Mouse (Mus musculus) limb, embryonic 12.5 days (tissue): Measurements from ENCODE around the gene Pax2. TPM values are rescaled to one million over a fixed set of nuclear protein-coding genes. Genes with fewer than 3 reads are reported as not detected.

Source experiments
- ATAC-seq: fragments of 200-750 bp; cut with Nextera tagmentation; 2 replicates; pipeline ENCODE4 v1.8.0; 2017; ENCODE audit warnings: low read depth, moderate TSS enrichment; ENCODE audit not compliant: insufficient number of reproducible peaks, insufficient read depth, low FRiP score, low TSS enrichment
- H3K27ac ChIP-seq: fragments of 300-500 bp; sonication (generic); 2 replicates; pipeline ENCODE4 v1.5.1; 2016; ENCODE audit warnings: mild to moderate bottlenecking, moderate library complexity
- H3K27me3 ChIP-seq: fragments of 300-500 bp; sonication (generic); 2 replicates; pipeline ENCODE4 v1.6.1; 2016; ENCODE audit warnings: mild to moderate bottlenecking, moderate library complexity
- H3K36me3 ChIP-seq: fragments of 300-500 bp; sonication (generic); 2 replicates; pipeline ENCODE4 v1.6.1; 2016; ENCODE audit warnings: mild to moderate bottlenecking, moderate library complexity
- H3K4me1 ChIP-seq: fragments of 300-500 bp; sonication (generic); replicated peaks from 2 replicates; pipeline ENCODE4 v1.6.1; 2016
- H3K4me2 ChIP-seq: fragments of 300-500 bp; sonication (generic); 2 replicates; pipeline ENCODE4 v1.6.1; 2016; ENCODE audit warnings: mild to moderate bottlenecking, moderate library complexity
- H3K4me3 ChIP-seq: fragments of 300-500 bp; sonication (generic); replicated peaks from 2 replicates; pipeline ENCODE4 v1.5.1; 2016; ENCODE audit warnings: mild to moderate bottlenecking
- H3K9ac ChIP-seq: fragments of 300-500 bp; sonication (generic); replicated peaks from 2 replicates; pipeline ENCODE4 v1.6.1; 2016; ENCODE audit warnings: mild to moderate bottlenecking, moderate library complexity
- H3K9me3 ChIP-seq: fragments of 300-500 bp; sonication (generic); 2 replicates; pipeline ENCODE4 v1.6.1; 2016; ENCODE audit warnings: mild to moderate bottlenecking, moderate library complexity
- WGBS: fragments of 180-500 bp; shearing (Covaris S2); methylation state at CpG from one replicate; pipeline ENCODE4 v1.1.7; 2016; 5-methylcytosine and 5-hydroxymethylcytosine counted together
- polyA plus RNA-seq: library from polyadenylated mRNA; unstranded; fragments of >200 nt; fragmentation: Nextera tagmentation; extraction: Ambion mirVana; gene quantifications from 2 replicates; pipeline ENCODE4 v1.2.1, GENCODE M21; 2016

The Pax2 gene
- polyA plus RNA-seq, 1 experiment from 2014 or later, result not detected

DNA sequence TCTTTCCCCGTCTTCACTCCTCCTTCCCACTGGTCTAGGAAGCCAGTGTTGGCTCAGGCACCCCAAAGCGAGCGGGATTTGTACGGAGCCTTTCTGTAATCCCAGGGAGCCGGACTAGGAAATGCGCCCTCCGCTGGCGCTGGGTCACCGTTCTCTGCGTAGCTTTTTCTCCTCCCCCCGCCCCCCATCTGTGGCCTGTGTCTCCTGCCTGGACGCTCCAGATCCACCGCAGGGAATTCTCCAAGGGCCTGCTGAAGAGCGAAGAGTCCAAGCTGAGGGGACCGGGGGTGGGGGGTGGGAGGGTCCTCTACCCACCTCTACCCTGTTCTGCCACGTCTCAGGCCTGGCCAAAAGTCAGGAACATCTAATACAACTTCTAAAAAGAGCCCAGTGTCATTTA, 15.5 kb upstream of the Pax2 start:
- Histone ChIP-seq H3K27ac (no peak overlapping the region), H3K4me1 (peaks cover 20% of the 10 kb centered on the region), H3K4me2 (no peak overlapping the region), H3K4me3 (peak overlapping the region; percentile 4; the same call in 1 of the 2 replicates), H3K36me3 (no peaks in the 10 kb centered on the region), H3K9me3 (no peaks in the 10 kb centered on the region), H3K9ac (no peak overlapping the region), H3K27me3 (peaks cover 100% of the 10 kb centered on the region)
- no peak for ATAC-seq
- WGBS, result 3% methylated on average over 16 of the region's 16 CpGs

DNA sequence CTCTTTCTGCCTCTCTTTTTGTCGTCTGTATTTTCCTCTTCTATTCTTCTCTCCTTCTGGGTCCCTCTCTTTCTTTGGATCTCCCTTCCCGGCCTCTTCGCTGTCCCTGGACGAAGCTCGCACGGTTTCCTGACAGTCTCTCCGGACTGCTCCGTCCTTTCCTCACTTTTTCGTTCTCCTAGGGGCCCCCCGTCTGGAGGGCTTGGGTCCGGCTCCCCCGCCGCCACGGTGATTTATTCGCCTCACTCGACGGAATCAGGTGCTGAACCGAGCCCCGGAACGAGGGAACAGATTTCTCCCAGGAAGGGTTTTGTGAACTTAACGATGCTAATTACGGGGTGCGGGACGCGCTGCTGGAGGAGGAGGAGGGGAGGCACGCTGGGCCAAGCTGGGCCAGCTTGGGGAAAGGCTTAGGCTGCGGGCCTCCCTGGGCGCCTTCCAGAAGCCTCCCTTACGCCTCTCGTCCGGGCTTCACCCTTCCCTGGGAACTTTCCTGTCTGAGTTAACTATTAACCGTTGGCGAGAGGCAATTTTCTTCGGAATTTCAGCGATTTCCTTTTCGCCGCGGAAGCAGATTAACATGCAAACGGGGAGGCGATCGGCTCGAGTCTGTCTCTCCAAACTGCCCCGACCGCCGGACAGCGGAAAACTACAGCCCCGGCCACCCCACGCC, 14.6 kb upstream of the Pax2 start:
- H3K27ac ChIP-seq, result no peak overlapping the region
- H3K9ac ChIP-seq, result peak overlapping the region; percentile 24; the same call in 1 of the 2 replicates
- H3K4me2 ChIP-seq, result peak overlapping the region; percentile 48
- ATAC-seq, result no peak
- H3K36me3 ChIP-seq, result no peaks in the 10 kb centered on the region
- WGBS, result under 1% methylated on average over 48 of the region's 48 CpGs
- H3K4me1 ChIP-seq, result peaks cover 20% of the 10 kb centered on the region
- H3K27me3 ChIP-seq, result peaks cover 100% of the 10 kb centered on the region
- no peaks in the 10 kb centered on the region for H3K9me3 ChIP-seq
- peak overlapping the region; percentile 27 for H3K4me3 ChIP-seq

DNA sequence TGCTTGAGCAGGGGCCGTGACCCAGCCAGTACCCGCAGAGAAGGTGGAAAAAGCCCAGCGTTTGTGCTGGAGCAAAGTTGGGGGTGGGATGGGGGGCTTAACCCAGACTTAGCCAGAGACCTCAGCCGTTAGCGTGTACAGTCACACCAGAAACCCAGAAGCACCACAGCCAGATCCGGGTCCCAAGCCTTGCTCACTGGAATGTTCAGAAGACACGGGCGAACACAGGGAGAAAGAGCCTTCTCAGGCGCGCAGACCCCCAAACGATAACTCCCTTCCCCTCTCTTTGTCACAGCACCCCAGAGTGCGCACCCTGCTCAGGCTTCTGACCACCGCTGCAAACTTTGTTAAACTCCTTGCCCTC, 14.1 kb upstream of the Pax2 start:
- peaks cover 24% of the 10 kb centered on the region for H3K4me1 ChIP-seq
- H3K27me3 ChIP-seq, result peaks cover 100% of the 10 kb centered on the region
- no peak overlapping the region for H3K27ac ChIP-seq
- H3K36me3 ChIP-seq, result no peaks in the 10 kb centered on the region
- peak overlapping the region; percentile 27 for H3K4me3 ChIP-seq
- H3K4me2 ChIP-seq, result peak overlapping the region; percentile 48
- H3K9me3 ChIP-seq, result no peaks in the 10 kb centered on the region
- no peak for ATAC-seq
- peak overlapping the region; percentile 24; the same call in 1 of the 2 replicates for H3K9ac ChIP-seq
- WGBS, result 1% methylated on average over 13 of the region's 13 CpGs

DNA sequence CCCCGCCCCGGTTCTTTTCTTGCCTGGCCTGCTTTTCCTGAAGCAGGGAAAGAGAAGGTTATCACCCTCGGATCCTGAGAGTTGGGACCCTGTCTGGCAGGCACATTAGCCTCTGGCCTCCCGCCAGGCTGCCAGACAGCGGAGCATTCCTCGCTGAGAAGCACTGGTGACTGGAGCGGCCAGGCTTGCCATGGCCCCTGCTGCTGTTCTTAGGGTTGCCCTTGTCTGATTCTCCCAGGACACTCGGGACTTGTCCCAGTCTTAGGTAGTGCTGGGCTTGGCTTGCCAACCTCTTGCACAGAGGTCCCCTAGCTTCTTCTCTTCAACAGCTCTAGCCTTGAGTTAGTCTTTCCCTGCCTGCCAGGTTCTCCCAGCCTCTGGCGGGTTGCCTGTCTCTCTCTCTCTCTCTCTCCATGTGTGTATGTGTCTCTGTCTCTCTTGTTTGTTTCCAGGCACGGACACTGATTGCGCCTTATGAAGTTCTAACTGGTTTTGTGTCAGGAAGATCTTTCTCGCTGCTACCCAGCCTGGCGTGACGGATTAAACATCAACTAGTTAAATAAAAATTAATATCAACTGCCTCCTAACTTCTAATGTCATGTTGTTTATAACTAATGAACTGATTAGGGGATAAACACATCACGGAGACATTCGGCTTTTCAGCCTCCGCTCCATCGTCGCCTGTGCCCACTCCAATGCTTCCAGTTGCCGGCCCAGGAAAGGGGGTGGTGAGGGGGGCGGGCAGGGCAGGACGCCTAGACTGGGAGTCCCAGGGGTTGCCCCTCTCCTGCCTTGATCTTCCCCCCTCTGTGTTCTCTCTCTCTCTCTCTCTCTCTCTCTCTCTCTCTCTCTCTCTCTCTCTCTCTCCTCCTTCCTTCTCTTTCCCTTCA, 13.5 kb upstream of the Pax2 start:
- H3K36me3 ChIP-seq, result no peaks in the 10 kb centered on the region
- peak overlapping the region; percentile 48; the same call in 1 of the 2 replicates for H3K4me2 ChIP-seq
- H3K4me3 ChIP-seq, result peak overlapping the region; percentile 27; the same call in 1 of the 2 replicates
- H3K4me1 ChIP-seq, result peaks cover 27% of the 10 kb centered on the region
- no peak overlapping the region for H3K27ac ChIP-seq
- no peaks in the 10 kb centered on the region for H3K9me3 ChIP-seq
- WGBS, result under 1% methylated on average over 22 of the region's 22 CpGs
- H3K9ac ChIP-seq, result no peak overlapping the region
- ATAC-seq, result no peak
- peaks cover 98% of the 10 kb centered on the region for H3K27me3 ChIP-seq

DNA sequence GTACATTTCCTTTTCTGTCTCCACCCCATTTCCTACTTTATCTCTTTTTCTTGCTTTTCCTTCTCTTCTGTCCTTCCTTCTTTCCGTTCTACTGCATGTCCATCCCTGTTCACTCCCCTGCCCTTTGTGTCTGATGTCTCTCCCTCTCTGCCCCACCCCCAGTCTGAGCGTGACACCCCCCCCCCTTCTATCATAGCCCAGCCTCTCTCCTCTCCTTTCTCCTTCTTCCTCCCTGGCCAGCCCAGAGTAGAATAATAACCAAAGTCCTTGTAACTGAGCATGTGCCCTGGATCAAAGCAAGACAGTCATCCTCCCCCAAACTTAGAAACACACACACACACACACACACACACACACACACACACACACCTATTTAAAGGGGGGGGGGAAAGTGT, 12.8 kb upstream of the Pax2 start:
- WGBS, result 0% methylated on average over 2 of the region's 2 CpGs
- Histone ChIP-seq H3K27ac (no peak overlapping the region), H3K9me3 (no peaks in the 10 kb centered on the region), H3K36me3 (no peaks in the 10 kb centered on the region), H3K4me3 (no peak overlapping the region), H3K9ac (no peak overlapping the region), H3K4me1 (peaks cover 27% of the 10 kb centered on the region), H3K27me3 (peaks cover 98% of the 10 kb centered on the region), H3K4me2 (no peak overlapping the region)
- no peak for ATAC-seq

DNA sequence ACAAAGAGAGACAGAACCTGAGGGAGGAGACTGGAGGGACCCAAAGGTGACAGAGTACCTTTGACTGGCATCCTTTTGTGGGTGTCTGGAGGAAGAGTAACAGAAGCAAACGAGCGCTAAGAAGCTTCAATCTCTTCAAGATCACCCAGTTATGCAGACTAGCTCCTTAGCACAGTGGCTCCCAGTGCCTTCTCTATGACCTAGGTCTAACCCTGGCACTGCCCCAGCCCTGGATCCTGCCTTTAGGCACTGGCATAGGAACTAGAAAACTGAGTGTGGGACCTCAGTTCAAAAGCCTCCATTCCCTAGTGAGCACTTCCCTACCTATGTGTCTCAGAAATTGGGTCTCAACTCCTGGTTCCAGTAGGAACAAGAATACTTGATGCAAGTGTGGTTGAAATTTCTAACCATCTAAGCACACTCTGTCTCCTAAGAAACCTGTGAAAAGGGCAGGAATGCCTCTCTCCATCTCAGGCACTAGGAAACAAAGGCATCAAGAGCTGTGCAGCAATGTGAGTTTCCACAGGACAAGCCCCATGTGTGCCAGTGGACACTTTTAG, 11.8 kb upstream of the Pax2 start:
- Histone ChIP-seq H3K4me2 (no peak overlapping the region), H3K9ac (no peak overlapping the region), H3K4me3 (no peak overlapping the region), H3K9me3 (no peaks in the 10 kb centered on the region), H3K36me3 (no peaks in the 10 kb centered on the region), H3K27me3 (peaks cover 98% of the 10 kb centered on the region), H3K4me1 (peaks cover 27% of the 10 kb centered on the region), H3K27ac (no peak overlapping the region)
- no peak for ATAC-seq
- WGBS, result 7% methylated on average over 2 of the region's 2 CpGs

DNA sequence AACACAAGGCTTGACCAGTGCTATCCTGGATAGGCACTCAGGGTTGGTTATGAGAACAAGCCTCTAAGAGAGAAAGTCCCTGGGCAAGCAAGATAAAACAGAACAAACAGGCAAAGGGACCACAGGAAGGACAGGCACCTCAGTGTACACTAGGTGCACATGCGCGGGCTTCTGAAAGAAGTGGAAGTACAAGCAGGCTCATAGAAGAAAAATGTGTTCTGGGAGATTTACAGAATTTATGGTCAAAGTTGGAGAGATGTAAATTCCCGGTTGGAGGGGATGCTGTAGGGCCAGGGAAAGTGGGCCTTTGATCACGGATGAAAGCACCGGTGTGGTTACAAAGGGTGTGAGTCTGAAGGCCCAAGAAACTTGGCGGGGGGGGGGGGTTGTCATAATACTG, 10.1 kb upstream of the Pax2 start:
- Histone ChIP-seq H3K36me3 (no peaks in the 10 kb centered on the region), H3K27ac (no peak overlapping the region), H3K27me3 (peaks cover 98% of the 10 kb centered on the region), H3K9me3 (no peaks in the 10 kb centered on the region), H3K4me1 (peaks cover 30% of the 10 kb centered on the region), H3K9ac (no peak overlapping the region), H3K4me3 (no peak overlapping the region), H3K4me2 (no peak overlapping the region)
- no peak for ATAC-seq
- WGBS, result 6% methylated on average over 5 of the region's 6 CpGs

DNA sequence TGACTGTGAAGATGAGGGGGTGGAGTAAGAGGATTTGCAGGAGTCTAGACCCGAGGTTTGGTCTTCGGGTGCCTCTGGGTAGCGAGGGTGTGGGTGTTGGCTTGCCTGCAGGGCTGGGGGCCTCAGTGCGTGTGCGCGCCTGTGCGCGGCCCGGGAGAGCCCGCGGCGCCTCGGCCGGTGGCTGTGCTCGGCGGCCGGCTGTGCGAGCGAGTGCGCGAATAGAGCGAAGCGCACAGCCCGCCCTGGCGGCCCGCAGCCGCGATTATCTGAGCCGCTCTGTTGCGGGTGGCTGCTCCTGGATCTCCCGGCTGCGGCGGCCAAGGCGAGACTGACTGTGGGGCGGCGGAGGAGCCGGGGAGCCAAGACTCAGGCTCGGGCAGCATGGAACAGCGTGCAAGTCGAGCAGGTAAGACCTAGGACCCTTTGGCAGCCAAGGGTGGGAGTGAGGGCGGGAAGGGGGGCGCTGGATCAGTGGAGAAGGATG, 9.3 kb upstream of the Pax2 start:
- H3K27ac ChIP-seq, result no peak overlapping the region
- H3K4me3 ChIP-seq, result peak overlapping the region; percentile 27
- H3K9ac ChIP-seq, result peak overlapping the region; percentile 27; the same call in 1 of the 2 replicates
- H3K9me3 ChIP-seq, result no peaks in the 10 kb centered on the region
- peaks cover 25% of the 10 kb centered on the region for H3K4me1 ChIP-seq
- under 1% methylated on average over 42 of the region's 42 CpGs for WGBS
- no peak for ATAC-seq
- no peaks in the 10 kb centered on the region for H3K36me3 ChIP-seq
- peak overlapping the region; percentile 47 for H3K4me2 ChIP-seq
- H3K27me3 ChIP-seq, result peaks cover 98% of the 10 kb centered on the region

DNA sequence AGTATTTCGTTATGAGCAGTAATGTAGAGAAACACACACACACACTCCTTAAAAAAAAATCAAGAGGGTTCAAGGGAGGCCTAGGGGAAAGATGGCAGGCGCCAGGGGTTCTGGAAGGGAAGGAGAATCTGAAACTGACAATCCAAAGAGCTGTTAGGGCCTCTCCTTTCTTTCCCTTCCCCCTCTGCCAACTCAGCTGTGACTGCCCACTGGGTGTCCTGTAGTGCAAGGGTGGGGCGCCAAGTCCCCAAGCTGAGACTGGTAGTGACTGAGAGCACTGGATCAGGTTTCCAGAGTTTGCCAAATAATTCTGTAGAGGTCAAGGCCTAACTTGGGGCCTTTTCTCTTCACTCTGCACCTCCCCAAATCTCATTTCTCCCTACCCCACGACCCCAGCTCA, 8.4 kb upstream of the Pax2 start:
- no peak overlapping the region for H3K4me2 ChIP-seq
- H3K4me3 ChIP-seq, result no peak overlapping the region
- H3K36me3 ChIP-seq, result no peaks in the 10 kb centered on the region
- H3K9ac ChIP-seq, result no peak overlapping the region
- peaks cover 98% of the 10 kb centered on the region for H3K27me3 ChIP-seq
- ATAC-seq, result no peak
- 2% methylated on average over 4 of the region's 4 CpGs for whole genome bisulfite sequencing
- no peaks in the 10 kb centered on the region for H3K9me3 ChIP-seq
- no peak overlapping the region for H3K27ac ChIP-seq
- H3K4me1 ChIP-seq, result peaks cover 17% of the 10 kb centered on the region

DNA sequence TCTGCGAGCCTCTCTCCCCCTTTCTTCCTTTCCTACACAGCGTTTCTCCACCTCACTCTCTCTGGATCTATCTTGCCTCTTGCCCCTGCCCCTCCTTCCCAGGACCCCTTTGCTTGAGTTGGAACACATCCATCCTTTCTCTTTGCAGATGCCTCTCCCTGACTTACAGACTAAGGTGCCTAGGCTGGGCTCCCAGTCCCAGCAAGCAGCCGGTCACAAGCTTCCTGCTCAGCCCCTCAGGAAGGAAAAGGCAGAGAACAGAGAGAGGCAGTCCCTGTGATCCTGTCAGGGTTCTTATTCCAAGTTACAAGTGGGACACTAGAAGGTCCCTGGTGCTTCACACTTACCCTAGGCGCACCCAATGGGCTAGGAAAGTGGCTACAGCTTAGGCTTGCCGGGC, 7.6 kb upstream of the Pax2 start:
- peaks cover 98% of the 10 kb centered on the region for H3K27me3 ChIP-seq
- no peak for ATAC-seq
- no peaks in the 10 kb centered on the region for H3K36me3 ChIP-seq
- no peaks in the 10 kb centered on the region for H3K9me3 ChIP-seq
- peaks cover 25% of the 10 kb centered on the region for H3K4me1 ChIP-seq
- no peak overlapping the region for H3K9ac ChIP-seq
- WGBS, result 2% methylated on average over 5 of the region's 5 CpGs
- H3K27ac ChIP-seq, result no peak overlapping the region
- no peak overlapping the region for H3K4me3 ChIP-seq
- no peak overlapping the region for H3K4me2 ChIP-seq
